17 mouse cellular contexts compared by ENCODE assay signal in genomic region chr7:67814861-67815260, GRCm38 (mm10). TPM values are rescaled to one million over a fixed set of nuclear protein-coding genes. Genes with fewer than 3 reads are reported as not detected.
"Had no signal": no experiment of that assay in that cellular context is flagged by ENCODE, and none has a peak within 500 bp of the region (broad histone marks: within the 10 kb centered on the region; RNA-seq: fewer than 3 reads in every experiment).

No protein-coding gene starts in this region.

- DNase-seq: retina, postnatal 1 day; right cerebral cortex, adult 18-20 months; right cerebral cortex, postnatal 14 days; right cerebral cortex, postnatal 25 days; right cerebral cortex, postnatal 4 days; spleen, adult 18-20 months; thymus, adult 18-20 months; thymus, adult 2 months; thymus, postnatal 14 days; thymus, postnatal 25 days; thymus, postnatal 36 days; thymus, postnatal 4 days had no signal

- H3K9ac ChIP-seq: neural tube, embryonic 13.5 days; neural tube, embryonic 15.5 days; stomach, embryonic 15.5 days had no signal

- H3K4me2 ChIP-seq: neural tube, embryonic 13.5 days; neural tube, embryonic 15.5 days; stomach, embryonic 15.5 days had no signal

- H3K27me3 ChIP-seq: neural tube, embryonic 13.5 days; neural tube, embryonic 15.5 days; stomach, embryonic 15.5 days had no signal

- H3K9me3 ChIP-seq: neural tube, embryonic 13.5 days; neural tube, embryonic 15.5 days; stomach, embryonic 15.5 days had no signal

- H3K36me3 ChIP-seq: neural tube, embryonic 13.5 days; neural tube, embryonic 15.5 days; stomach, embryonic 15.5 days had no signal

- H3K4me1 ChIP-seq: neural tube, embryonic 13.5 days; neural tube, embryonic 15.5 days; stomach, embryonic 15.5 days had no signal

- H3K27ac ChIP-seq: neural tube, embryonic 13.5 days; neural tube, embryonic 15.5 days; stomach, embryonic 15.5 days; stomach, postnatal 0 days had no signal

- H3K4me3 ChIP-seq: neural tube, embryonic 13.5 days; neural tube, embryonic 15.5 days; stomach, embryonic 15.5 days had no signal

RNA-seq across cellular contexts. Expression of gene Synm, which starts 55.3 kb away (rescaled TPM):
- total RNA-seq: neutrophil, adult 5-6 weeks had no signal
